ENCODE assay signal across 27 mouse cellular contexts in genomic region chr6:28761728-28762127, GRCm38 (mm10).
DNase-seq lines count a peak whose midpoint lies in the region; ATAC-seq lines count a peak whose summit lies in the region.
"Had no signal": no experiment of that assay in that cellular context is flagged by ENCODE, and none has a peak within 500 bp of the region (broad histone marks: within the 10 kb centered on the region; RNA-seq: fewer than 3 reads in every experiment).

No protein-coding gene starts in this region.

- peak; percentile 6; the same call in 1 of the 2 replicates for ATAC-seq in forebrain, embryonic 12.5 days (ENCODE audit: low FRiP score)
- no peak for ATAC-seq in forebrain, embryonic 16.5 days
- peak; percentile 74 for ATAC-seq in neural tube, embryonic 11.5 days (ENCODE audit: insufficient read depth, low FRiP score, low TSS enrichment)
- ATAC-seq in neural tube, embryonic 15.5 days (ENCODE audit: low FRiP score) = peak; percentile 30; the same call in 1 of the 2 replicates
- ATAC-seq in frontal cortex, adult (ENCODE audit: low TSS enrichment) = no peak
- ATAC-seq in midbrain, embryonic 11.5 days (ENCODE audit: low FRiP score) = no peak
- ATAC-seq: forebrain, embryonic 13.5 days; intestine, postnatal 0 days had no signal

- H3K27me3 ChIP-seq in forebrain, embryonic 12.5 days = no peaks in the 10 kb centered on the region
- H3K27me3 ChIP-seq in forebrain, embryonic 16.5 days (replicated peaks; ENCODE audit: control insufficient read depth, insufficient read depth, low read length) = no peaks in the 10 kb centered on the region
- no peaks in the 10 kb centered on the region for H3K27me3 ChIP-seq in neural tube, embryonic 11.5 days (ENCODE audit: control insufficient read depth, insufficient read depth, low read length)
- H3K27me3 ChIP-seq in neural tube, embryonic 15.5 days (replicated peaks) = no peaks in the 10 kb centered on the region
- H3K27me3 ChIP-seq in midbrain, embryonic 11.5 days (ENCODE audit: control insufficient read depth, insufficient read depth, low read length) = no peaks in the 10 kb centered on the region
- H3K27me3 ChIP-seq: embryonic facial prominence, embryonic 13.5 days; forebrain, embryonic 13.5 days; heart, embryonic 13.5 days; limb, embryonic 12.5 days; liver, embryonic 15.5 days; midbrain, embryonic 13.5 days had no signal

- H3K36me3 ChIP-seq in forebrain, embryonic 12.5 days (replicated peaks) = no peaks in the 10 kb centered on the region
- H3K36me3 ChIP-seq in forebrain, embryonic 16.5 days (ENCODE audit: control insufficient read depth, insufficient read depth) = no peaks in the 10 kb centered on the region
- H3K36me3 ChIP-seq in neural tube, embryonic 11.5 days (ENCODE audit: control insufficient read depth, insufficient read depth, low read length) = no peaks in the 10 kb centered on the region
- no peaks in the 10 kb centered on the region for H3K36me3 ChIP-seq in neural tube, embryonic 15.5 days
- H3K36me3 ChIP-seq in midbrain, embryonic 11.5 days (ENCODE audit: control insufficient read depth, insufficient read depth, low read length) = no peaks in the 10 kb centered on the region
- H3K36me3 ChIP-seq: embryonic facial prominence, embryonic 13.5 days; heart, embryonic 13.5 days; limb, embryonic 12.5 days; liver, embryonic 15.5 days; midbrain, embryonic 13.5 days had no signal

- H3K4me3 ChIP-seq in forebrain, embryonic 12.5 days (replicated peaks) = no peak overlapping the region
- H3K4me3 ChIP-seq in forebrain, embryonic 16.5 days (replicated peaks; ENCODE audit: low read length) = no peak overlapping the region
- no peak overlapping the region for H3K4me3 ChIP-seq in neural tube, embryonic 11.5 days (ENCODE audit: low read depth, low read length)
- no peak overlapping the region for H3K4me3 ChIP-seq in neural tube, embryonic 15.5 days (replicated peaks)
- no peak overlapping the region for H3K4me3 ChIP-seq in midbrain, embryonic 11.5 days (ENCODE audit: low read depth, low read length)
- H3K4me3 ChIP-seq: embryonic facial prominence, embryonic 13.5 days; forebrain, embryonic 13.5 days; heart, adult 2 months; heart, embryonic 13.5 days; limb, embryonic 12.5 days; liver, embryonic 15.5 days; midbrain, embryonic 13.5 days had no signal

- H3K4me2 ChIP-seq in forebrain, embryonic 12.5 days = no peak overlapping the region
- no peak overlapping the region for H3K4me2 ChIP-seq in forebrain, embryonic 16.5 days (ENCODE audit: low read length)
- no peak overlapping the region for H3K4me2 ChIP-seq in neural tube, embryonic 11.5 days (ENCODE audit: low read depth)
- no peak overlapping the region for H3K4me2 ChIP-seq in neural tube, embryonic 15.5 days
- no peak overlapping the region for H3K4me2 ChIP-seq in midbrain, embryonic 11.5 days
- H3K4me2 ChIP-seq: embryonic facial prominence, embryonic 13.5 days; forebrain, embryonic 13.5 days; heart, embryonic 13.5 days; limb, embryonic 12.5 days; liver, embryonic 15.5 days; lung, embryonic 14.5 days; midbrain, embryonic 13.5 days had no signal

- H3K4me1 ChIP-seq in forebrain, embryonic 12.5 days = peaks cover 43% of the 10 kb centered on the region
- peaks cover 9% of the 10 kb centered on the region for H3K4me1 ChIP-seq in forebrain, embryonic 16.5 days (replicated peaks; ENCODE audit: control insufficient read depth, insufficient read depth, low read length)
- peaks cover 15% of the 10 kb centered on the region for H3K4me1 ChIP-seq in neural tube, embryonic 11.5 days (ENCODE audit: control insufficient read depth, insufficient read depth, low read length)
- H3K4me1 ChIP-seq in neural tube, embryonic 15.5 days = peaks cover 33% of the 10 kb centered on the region
- peaks cover 16% of the 10 kb centered on the region for H3K4me1 ChIP-seq in midbrain, embryonic 11.5 days (ENCODE audit: control insufficient read depth, insufficient read depth, low read length)

- no peak overlapping the region for H3K27ac ChIP-seq in forebrain, embryonic 12.5 days
- no peak overlapping the region for H3K27ac ChIP-seq in forebrain, embryonic 16.5 days (ENCODE audit: low read length)
- H3K27ac ChIP-seq in neural tube, embryonic 11.5 days (ENCODE audit: low read depth, low read length) = peak overlapping the region; percentile 14; the same call in 1 of the 2 replicates
- H3K27ac ChIP-seq in neural tube, embryonic 15.5 days (replicated peaks) = no peak overlapping the region
- H3K27ac ChIP-seq in midbrain, embryonic 11.5 days (ENCODE audit: low read depth, low read length) = no peak overlapping the region
- H3K27ac ChIP-seq: embryonic facial prominence, embryonic 13.5 days; heart, adult 2 months; heart, embryonic 13.5 days; limb, embryonic 12.5 days; liver, embryonic 15.5 days; midbrain, embryonic 13.5 days had no signal

- H3K9me3 ChIP-seq in forebrain, embryonic 12.5 days = no peaks in the 10 kb centered on the region
- no peaks in the 10 kb centered on the region for H3K9me3 ChIP-seq in forebrain, embryonic 16.5 days (ENCODE audit: control insufficient read depth, low read length)
- H3K9me3 ChIP-seq in neural tube, embryonic 11.5 days (ENCODE audit: control insufficient read depth, low read length) = no peaks in the 10 kb centered on the region
- H3K9me3 ChIP-seq in neural tube, embryonic 15.5 days (replicated peaks) = no peaks in the 10 kb centered on the region
- no peaks in the 10 kb centered on the region for H3K9me3 ChIP-seq in midbrain, embryonic 11.5 days (ENCODE audit: control insufficient read depth, low read length)
- H3K9me3 ChIP-seq: embryonic facial prominence, embryonic 13.5 days; forebrain, embryonic 13.5 days; heart, embryonic 13.5 days; limb, embryonic 12.5 days; liver, embryonic 15.5 days; midbrain, embryonic 13.5 days had no signal

- 12% methylated on average over 3 of the region's 3 CpGs for WGBS in forebrain, embryonic 12.5 days
- WGBS in forebrain, embryonic 16.5 days = 25% methylated on average over 3 of the region's 3 CpGs
- WGBS in neural tube, embryonic 11.5 days = 19% methylated on average over 3 of the region's 3 CpGs
- WGBS in neural tube, embryonic 15.5 days = 16% methylated on average over 3 of the region's 3 CpGs
- 29% methylated on average over 3 of the region's 3 CpGs for WGBS in midbrain, embryonic 11.5 days

- no peak for DNase-seq in neural tube, embryonic 11.5 days (ENCODE audit: low spot score)
- DNase-seq in neural tube, embryonic 10.5 days (ENCODE audit: extremely low spot score, low spot score) = no peak
- DNase-seq in hindlimb bud, embryonic 11.5 days (ENCODE audit: extremely low spot score, low read depth, low spot score) = peak; percentile 47
- DNase-seq in midbrain, embryonic 11.5 days (ENCODE audit: low spot score, missing footprints) = no peak
- DNase-seq: adrenal gland, postnatal 25 days; cerebellum, adult 18-20 months; cerebellum, postnatal 10 days; heart, adult 2 months; heart, postnatal 10 days; kidney, adult 9 months; kidney, postnatal 14 days; lung, embryonic 14.5 days; lung, postnatal 14 days; retina, postnatal 1 day; right cerebral cortex, postnatal 14 days; thymus, postnatal 4 days had no signal

- no peak overlapping the region for H3K9ac ChIP-seq in forebrain, embryonic 12.5 days
- H3K9ac ChIP-seq in forebrain, embryonic 16.5 days (replicated peaks; ENCODE audit: low read depth, low read length) = no peak overlapping the region
- H3K9ac ChIP-seq in neural tube, embryonic 11.5 days (ENCODE audit: low read length) = no peak overlapping the region
- no peak overlapping the region for H3K9ac ChIP-seq in neural tube, embryonic 15.5 days (replicated peaks)
- H3K9ac ChIP-seq in midbrain, embryonic 11.5 days (ENCODE audit: low read length) = no peak overlapping the region
- H3K9ac ChIP-seq: embryonic facial prominence, embryonic 13.5 days; forebrain, embryonic 13.5 days; heart, embryonic 13.5 days; limb, embryonic 12.5 days; liver, embryonic 15.5 days; lung, embryonic 14.5 days; midbrain, embryonic 13.5 days had no signal

Comparison
In these comparisons a context has a peak if more than half of its experiments do, and no peak if none do; other contexts are left out.
1. ATAC-seq: peak in forebrain, embryonic 12.5 days (single experiment), neural tube, embryonic 11.5 days (single experiment) and neural tube, embryonic 15.5 days (single experiment); none in forebrain, embryonic 16.5 days (single experiment), frontal cortex, adult (single experiment) and midbrain, embryonic 11.5 days (single experiment).